Mouse (Mus musculus) mouse embryonic stem cell (cell line): Measurements from ENCODE around the gene Cdh11.

Source experiments
- in situ Hi-C, 2 experiments: fragments of 300-500 bp; cut with MboI; formaldehyde crosslinking; loops; 1 replicate in 1 of 2; 3 replicates in 1 of 2; pipeline ENCODE4 v1.14.3; 2019 to 2020; ENCODE audit warnings: low sequenced_read_pairs in 2 of 2, low pct_unique_long_range_greater_than_20kb in 1 of 2, mixed read lengths in 1 of 2; ENCODE audit not compliant: unreplicated experiment in 1 of 2

The Cdh11 gene

GRCm38 (mm10) chr8:102785592-102786416, at the start of gene Cdh11:
TSS of gene Cdh11 (minus strand) at chr8:102785642.
- in situ Hi-C loops: no loop called here

- in situ Hi-C loops: no loop called here
Observed at GRCm38 (mm10) chr8:102813959-102814358, 28.5 kb upstream of the Cdh11 start.

- in situ Hi-C loops: no loop called here
Observed at GRCm38 (mm10) chr8:102790303-102790702, 4.9 kb upstream of the Cdh11 start.

- in situ Hi-C loops: no loop called here
Observed at GRCm38 (mm10) chr8:102786467-102787360, 1.3 kb upstream of the Cdh11 start.

- in situ Hi-C loops: no loop called here
Observed at GRCm38 (mm10) chr8:102784835-102785455, 497 bp downstream of the Cdh11 start.

- in situ Hi-C loops: no loop called here
Observed at GRCm38 (mm10) chr8:102783821-102784591, 1.4 kb downstream of the Cdh11 start.

GRCm38 (mm10) chr8:102782707-102783489, 2.5 kb downstream of the Cdh11 start:
- in situ Hi-C loops: no loop called here

- in situ Hi-C loops: no loop called here
Observed at GRCm38 (mm10) chr8:102780899-102781298, 4.5 kb downstream of the Cdh11 start.

- in situ Hi-C loops: no loop called here
Observed at GRCm38 (mm10) chr8:102774594-102774993, 10.8 kb downstream of the Cdh11 start.

- in situ Hi-C loops: no loop called here
Observed at GRCm38 (mm10) chr8:102771456-102771855, 14.0 kb downstream of the Cdh11 start.

- in situ Hi-C loops: no loop called here
Observed at GRCm38 (mm10) chr8:102753839-102754238, 31.6 kb downstream of the Cdh11 start.

- in situ Hi-C loops: no loop called here
Observed at GRCm38 (mm10) chr8:102742940-102743339, 42.5 kb downstream of the Cdh11 start.

- in situ Hi-C loops: no loop called here
Observed at GRCm38 (mm10) chr8:102742008-102742591, 43.3 kb downstream of the Cdh11 start.

- in situ Hi-C loops: no loop called here
Observed at GRCm38 (mm10) chr8:102740963-102741362, 44.5 kb downstream of the Cdh11 start.

- in situ Hi-C loops: no loop called here
Observed at GRCm38 (mm10) chr8:102738961-102739487, 46.4 kb downstream of the Cdh11 start.

- in situ Hi-C loops: no loop called here
Observed at GRCm38 (mm10) chr8:102738395-102738794, 47.0 kb downstream of the Cdh11 start.

GRCm38 (mm10) chr8:102734419-102734818, 51.0 kb downstream of the Cdh11 start:
- in situ Hi-C loops: no loop called here
